Mouse (Mus musculus): Measurements from ENCODE around the gene Slc9a3. TPM values are rescaled to one million over a fixed set of nuclear protein-coding genes. Genes with fewer than 3 reads are reported as not detected.

Gene Slc9a3
- polyA plus RNA-seq, 1 experiment: 0.20 TPM

GRCm38 (mm10) chr13:74167057-74167413, 45.8 kb downstream of the Slc9a3 start:
- WGBS: 15% methylated on average over 9 of the region's 9 CpGs

DNA sequence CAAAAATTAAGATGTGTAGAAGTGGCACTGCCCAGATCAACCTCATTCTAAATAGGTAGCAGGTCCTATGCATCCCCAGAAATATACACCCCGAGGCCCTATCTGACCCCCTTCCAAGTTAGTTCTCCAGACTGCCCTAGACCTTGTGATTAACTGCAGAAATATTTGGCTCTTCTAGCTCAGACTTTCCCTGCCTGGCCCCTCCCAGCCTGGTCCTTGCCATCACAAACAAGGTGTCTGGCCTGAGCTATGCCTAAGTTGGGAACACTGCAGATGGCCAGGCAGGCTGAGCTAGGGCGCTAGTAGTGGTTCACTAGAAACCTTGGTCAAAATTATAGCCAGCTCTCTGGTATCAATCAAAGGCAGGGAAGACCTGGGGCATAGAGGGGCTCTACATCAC, 46.2 kb downstream of the Slc9a3 start:
- no peak overlapping the region for H3K27ac ChIP-seq (ENCODE audit: control insufficient read depth, insufficient read depth, low read length)
- no peaks in the 10 kb centered on the region for H3K27me3 ChIP-seq (ENCODE audit: control insufficient read depth, insufficient read depth, low read length)
- no peak overlapping the region for H3K4me3 ChIP-seq (ENCODE audit: control insufficient read depth, insufficient read depth, low read length)
- H3K4me1 ChIP-seq (replicated peaks; ENCODE audit: control insufficient read depth, insufficient read depth, low read length): peaks cover 9% of the 10 kb centered on the region
- TF ChIP-seq CTCF (IDR thresholded peaks at IDR 0.05; ENCODE audit: borderline replicate concordance, control insufficient read depth, extremely low read depth, insufficient read depth, low read length, poor library complexity) (no peak), POLR2A (IDR thresholded peaks at IDR 0.05; ENCODE audit: control insufficient read depth, extremely low read depth, insufficient read depth, low read length, poor library complexity) (no peak)
- WGBS: 95% methylated on average over 2 of the region's 2 CpGs
- H3K36me3 ChIP-seq (ENCODE audit: control insufficient read depth, insufficient read depth, low read length): peaks cover 4% of the 10 kb centered on the region
- no peak for DNase-seq

More at GRCm38 (mm10) chr13:74167057-74167413, 45.8 kb downstream of the Slc9a3 start:
- H3K4me3 ChIP-seq (ENCODE audit: control insufficient read depth, insufficient read depth, low read length): peak overlapping the region; percentile 65
- peaks cover 3% of the 10 kb centered on the region for H3K36me3 ChIP-seq (ENCODE audit: control insufficient read depth, insufficient read depth, low read length)
- no peak overlapping the region for H3K27ac ChIP-seq (ENCODE audit: control insufficient read depth, insufficient read depth, low read length)
- peaks cover 9% of the 10 kb centered on the region for H3K4me1 ChIP-seq (replicated peaks; ENCODE audit: control insufficient read depth, insufficient read depth, low read length)
- no peak for DNase-seq
- TF ChIP-seq POLR2A (IDR thresholded peaks at IDR 0.05; ENCODE audit: control insufficient read depth, extremely low read depth, insufficient read depth, low read length, poor library complexity) (no peak), CTCF (IDR thresholded peaks at IDR 0.05; ENCODE audit: borderline replicate concordance, control insufficient read depth, extremely low read depth, insufficient read depth, low read length, poor library complexity) (no peak)
- H3K27me3 ChIP-seq (ENCODE audit: control insufficient read depth, insufficient read depth, low read length): no peaks in the 10 kb centered on the region

DNA sequence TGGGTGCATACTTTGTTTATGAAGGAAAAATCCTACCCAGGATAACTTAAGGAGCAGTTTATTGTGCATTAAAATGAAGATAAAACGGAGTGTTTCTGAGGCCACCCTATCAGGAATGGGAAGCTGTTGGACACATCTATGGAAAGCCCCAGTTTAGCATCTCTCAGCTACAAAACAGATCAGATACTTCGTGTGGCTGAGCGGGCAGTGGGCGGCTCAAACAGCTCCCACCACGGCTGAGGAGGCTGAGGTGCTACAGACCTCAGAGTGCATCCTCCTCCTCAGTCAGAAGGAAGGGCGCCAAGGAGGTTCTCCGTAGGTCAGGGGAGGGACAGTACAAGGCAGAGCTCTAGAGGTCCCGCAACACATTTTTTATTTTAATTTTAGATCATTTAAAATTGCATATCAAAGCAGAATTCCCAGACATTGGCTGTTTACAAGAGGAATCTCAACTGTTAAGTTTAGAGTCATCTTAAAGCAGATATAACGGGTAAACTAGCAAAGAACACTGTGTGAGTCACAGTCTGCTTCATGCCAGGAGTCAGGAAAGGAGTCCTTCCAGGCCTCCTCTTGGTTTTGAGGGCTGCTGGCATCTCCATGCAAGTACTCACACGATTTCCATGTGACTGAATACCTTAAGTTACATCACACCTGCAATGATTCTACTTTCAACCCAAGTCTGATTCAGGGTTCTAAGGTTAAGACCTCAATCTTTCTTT, 48.3 kb downstream of the Slc9a3 start:
- peaks cover 18% of the 10 kb centered on the region for H3K36me3 ChIP-seq (ENCODE audit: control insufficient read depth, insufficient read depth, low read length)
- no peaks in the 10 kb centered on the region for H3K27me3 ChIP-seq (ENCODE audit: control insufficient read depth, insufficient read depth, low read length)
- DNase-seq: no peak
- 94% methylated on average over 10 of the region's 10 CpGs for WGBS
- TF ChIP-seq CTCF (IDR thresholded peaks at IDR 0.05; ENCODE audit: borderline replicate concordance, control insufficient read depth, extremely low read depth, insufficient read depth, low read length, poor library complexity) (no peak), POLR2A (IDR thresholded peaks at IDR 0.05; ENCODE audit: control insufficient read depth, extremely low read depth, insufficient read depth, low read length, poor library complexity) (no peak)
- H3K27ac ChIP-seq (ENCODE audit: control insufficient read depth, insufficient read depth, low read length): no peak overlapping the region
- no peak overlapping the region for H3K4me3 ChIP-seq (ENCODE audit: control insufficient read depth, insufficient read depth, low read length)
- peaks cover 9% of the 10 kb centered on the region for H3K4me1 ChIP-seq (replicated peaks; ENCODE audit: control insufficient read depth, insufficient read depth, low read length)

GRCm38 (mm10) chr13:74172036-74172435, 50.8 kb downstream of the Slc9a3 start:
- DNase-seq: no peak
- over 99% methylated on average over 5 of the region's 5 CpGs for WGBS
- no peaks in the 10 kb centered on the region for H3K27me3 ChIP-seq (ENCODE audit: control insufficient read depth, insufficient read depth, low read length)
- H3K27ac ChIP-seq (ENCODE audit: control insufficient read depth, insufficient read depth, low read length): no peak overlapping the region
- peaks cover 18% of the 10 kb centered on the region for H3K36me3 ChIP-seq (ENCODE audit: control insufficient read depth, insufficient read depth, low read length)
- H3K4me3 ChIP-seq (ENCODE audit: control insufficient read depth, insufficient read depth, low read length): no peak overlapping the region
- H3K4me1 ChIP-seq (replicated peaks; ENCODE audit: control insufficient read depth, insufficient read depth, low read length): peaks cover 3% of the 10 kb centered on the region
- TF ChIP-seq CTCF (IDR thresholded peaks at IDR 0.05; ENCODE audit: borderline replicate concordance, control insufficient read depth, extremely low read depth, insufficient read depth, low read length, poor library complexity) (no peak), POLR2A (IDR thresholded peaks at IDR 0.05; ENCODE audit: control insufficient read depth, extremely low read depth, insufficient read depth, low read length, poor library complexity) (no peak)

- no peak overlapping the region for H3K4me3 ChIP-seq (ENCODE audit: control insufficient read depth, insufficient read depth, low read length)
- no peaks in the 10 kb centered on the region for H3K4me1 ChIP-seq (replicated peaks; ENCODE audit: control insufficient read depth, insufficient read depth, low read length)
- H3K27ac ChIP-seq (ENCODE audit: control insufficient read depth, insufficient read depth, low read length): no peak overlapping the region
- H3K36me3 ChIP-seq (ENCODE audit: control insufficient read depth, insufficient read depth, low read length): peaks cover 28% of the 10 kb centered on the region
- no peak for DNase-seq
- H3K27me3 ChIP-seq (ENCODE audit: control insufficient read depth, insufficient read depth, low read length): no peaks in the 10 kb centered on the region
- WGBS: 92% methylated on average over 5 of the region's 5 CpGs
- TF ChIP-seq CTCF (IDR thresholded peaks at IDR 0.05; ENCODE audit: borderline replicate concordance, control insufficient read depth, extremely low read depth, insufficient read depth, low read length, poor library complexity) (no peak), POLR2A (IDR thresholded peaks at IDR 0.05; ENCODE audit: control insufficient read depth, extremely low read depth, insufficient read depth, low read length, poor library complexity) (no peak)
These were observed 61.9 kb downstream of the Slc9a3 start for GRCm38 (mm10) chr13:74183011-74183695.

- Histone ChIP-seq H3K27me3 (ENCODE audit: control insufficient read depth, insufficient read depth, low read length) (no peaks in the 10 kb centered on the region), H3K4me3 (ENCODE audit: control insufficient read depth, insufficient read depth, low read length) (no peak overlapping the region), H3K36me3 (ENCODE audit: control insufficient read depth, insufficient read depth, low read length) (peaks cover 53% of the 10 kb centered on the region), H3K4me1 (replicated peaks; ENCODE audit: control insufficient read depth, insufficient read depth, low read length) (no peaks in the 10 kb centered on the region), H3K27ac (ENCODE audit: control insufficient read depth, insufficient read depth, low read length) (no peak overlapping the region)
- TF ChIP-seq CTCF (IDR thresholded peaks at IDR 0.05; ENCODE audit: borderline replicate concordance, control insufficient read depth, extremely low read depth, insufficient read depth, low read length, poor library complexity) (no peak), POLR2A (IDR thresholded peaks at IDR 0.05; ENCODE audit: control insufficient read depth, extremely low read depth, insufficient read depth, low read length, poor library complexity) (no peak)
- DNase-seq: no peak
- WGBS: 96% methylated on average over 6 of the region's 6 CpGs
These were observed 71.4 kb downstream of the Slc9a3 start for GRCm38 (mm10) chr13:74192613-74193012.

Measured in thymus, adult 2 months (tissue).